Mouse (Mus musculus) heart, postnatal 0 days (tissue): Measurements from ENCODE around the gene Kit. TPM values are rescaled to one million over a fixed set of nuclear protein-coding genes. Genes with fewer than 3 reads are reported as not detected.

Experiments used
- ATAC-seq: fragments of 200-750 bp; cut with Nextera tagmentation; 2 replicates; pipeline ENCODE4 v1.8.0; 2017; ENCODE audit warnings: low read depth, moderate number of reproducible peaks, moderate library complexity; ENCODE audit not compliant: insufficient read depth
- DNase-seq: peaks from one replicate; pipeline ENCODE4 v3.0.0-alpha.2; 2016; ENCODE audit warnings: low spot score
- H3K27ac ChIP-seq: fragments of 300-500 bp; sonication (generic); 2 replicates; pipeline ENCODE4 v1.5.1; 2014; ENCODE audit warnings: low read depth, mild to moderate bottlenecking
- H3K27me3 ChIP-seq: fragments of 300-500 bp; sonication (generic); 2 replicates; pipeline ENCODE4 v1.6.1; 2014; ENCODE audit warnings: low read length, mixed read lengths; ENCODE audit not compliant: control insufficient read depth, insufficient read depth
- H3K36me3 ChIP-seq: fragments of 300-500 bp; sonication (generic); replicated peaks from 2 replicates; pipeline ENCODE4 v1.6.1; 2014; ENCODE audit warnings: low read length, mixed read lengths; ENCODE audit not compliant: control insufficient read depth, insufficient read depth
- H3K4me1 ChIP-seq: fragments of 300-500 bp; sonication (generic); 2 replicates; pipeline ENCODE4 v1.6.1; 2014; ENCODE audit warnings: antibody characterized with exemption; ENCODE audit not compliant: control insufficient read depth, insufficient read depth
- H3K4me2 ChIP-seq: fragments of 300-500 bp; sonication (generic); 2 replicates; pipeline ENCODE4 v1.6.1; 2014; ENCODE audit warnings: low read depth, mild to moderate bottlenecking, low read length, moderate library complexity
- H3K4me3 ChIP-seq: fragments of 300-500 bp; sonication (generic); 2 replicates; pipeline ENCODE4 v1.5.1; 2014; ENCODE audit warnings: low read depth, low read length
- H3K9ac ChIP-seq: fragments of 300-500 bp; sonication (generic); replicated peaks from 2 replicates; pipeline ENCODE4 v1.6.1; 2014; ENCODE audit warnings: low read depth, low read length, mixed read lengths
- H3K9me3 ChIP-seq: fragments of 300-500 bp; sonication (generic); replicated peaks from 2 replicates; pipeline ENCODE4 v1.6.1; 2016; ENCODE audit warnings: low read length; ENCODE audit not compliant: control insufficient read depth
- CTCF ChIP-seq: IDR thresholded peaks from 2 replicates; pipeline ENCODE4 v1.5.1; 2016; ENCODE audit warnings: antibody characterized with exemption, control low read depth, low read depth
- EP300 ChIP-seq: IDR thresholded peaks from 2 replicates; pipeline ENCODE4 v1.6.1; 2016; ENCODE audit warnings: antibody characterized with exemption, low read depth
- WGBS: fragments of 180-500 bp; shearing (Covaris S2); extraction: QIAGEN DNeasy Blood & Tissue Kit; methylation state at CpG from one replicate; pipeline ENCODE4 v1.1.7; 2014; 5-methylcytosine and 5-hydroxymethylcytosine counted together
- polyA plus RNA-seq: library from polyadenylated mRNA; unstranded; fragments of >200 nt; fragmentation: Nextera tagmentation; extraction: Ambion mirVana; gene quantifications from 2 replicates; pipeline ENCODE4 v1.2.1, GENCODE M21; 2015
- total RNA-seq: library from RNA; depleted of rRNA; stranded (reverse); fragments of >200 nt; gene quantifications from 2 replicates; pipeline ENCODE4 v1.2.3, GENCODE M21; 2014; ENCODE audit warnings: low replicate concordance

Kit gene
- total and polyA plus RNA-seq, 2 experiments from 2014 or later, result 4.9 to 14.9 TPM

- peaks cover 30% of the 10 kb centered on the region for H3K27me3 ChIP-seq
- H3K4me1 ChIP-seq, result peaks cover 7% of the 10 kb centered on the region; the same call in 1 of the 2 replicates
- no peak for TF ChIP-seq EP300
- TF ChIP-seq CTCF, result no peak
- ATAC-seq (no peak), DNase-seq (no peak)
- no peaks in the 10 kb centered on the region for H3K9me3 ChIP-seq
- H3K27ac ChIP-seq, result no peak overlapping the region
- no peak overlapping the region for H3K4me3 ChIP-seq
- 77% methylated on average over 5 of the region's 5 CpGs for WGBS
- no peak overlapping the region for H3K9ac ChIP-seq
- H3K36me3 ChIP-seq, result no peaks in the 10 kb centered on the region
- H3K4me2 ChIP-seq, result no peak overlapping the region
Observed at GRCm38 (mm10) chr5:75579244-75579643, 4.5 kb downstream of the Kit start.

- Histone ChIP-seq H3K9ac (no peak overlapping the region), H3K4me3 (no peak overlapping the region), H3K4me2 (no peak overlapping the region), H3K9me3 (no peaks in the 10 kb centered on the region), H3K27ac (no peak overlapping the region), H3K27me3 (peaks cover 26% of the 10 kb centered on the region), H3K4me1 (peaks cover 7% of the 10 kb centered on the region; the same call in 1 of the 2 replicates), H3K36me3 (no peaks in the 10 kb centered on the region)
- ATAC-seq, result no peak
- no peak for TF ChIP-seq EP300
- no peak for TF ChIP-seq CTCF
- no peak for DNase-seq
- WGBS, result 52% methylated on average over 11 of the region's 11 CpGs
Observed at GRCm38 (mm10) chr5:75579646-75580268, 5.0 kb downstream of the Kit start.

GRCm38 (mm10) chr5:75581926-75582325, 7.2 kb downstream of the Kit start:
- H3K9ac ChIP-seq, result no peak overlapping the region
- no peak for TF ChIP-seq CTCF
- TF ChIP-seq EP300, result no peak
- H3K9me3 ChIP-seq, result no peaks in the 10 kb centered on the region
- no peak for ATAC-seq
- H3K27ac ChIP-seq, result no peak overlapping the region
- 45% methylated on average over 7 of the region's 7 CpGs for WGBS
- peaks cover 12% of the 10 kb centered on the region; the same call in 1 of the 2 replicates for H3K27me3 ChIP-seq
- no peaks in the 10 kb centered on the region for H3K36me3 ChIP-seq
- H3K4me3 ChIP-seq, result no peak overlapping the region
- no peaks in the 10 kb centered on the region for H3K4me1 ChIP-seq
- no peak for DNase-seq
- H3K4me2 ChIP-seq, result no peak overlapping the region

GRCm38 (mm10) chr5:75587781-75588180, 13.1 kb downstream of the Kit start:
- Histone ChIP-seq H3K36me3 (no peaks in the 10 kb centered on the region), H3K27me3 (no peaks in the 10 kb centered on the region), H3K27ac (no peak overlapping the region), H3K4me2 (no peak overlapping the region), H3K9ac (no peak overlapping the region), H3K4me3 (no peak overlapping the region), H3K4me1 (no peaks in the 10 kb centered on the region), H3K9me3 (no peaks in the 10 kb centered on the region)
- TF ChIP-seq EP300, result no peak
- no peak for TF ChIP-seq CTCF
- ATAC-seq, result no peak
- WGBS, result 80% methylated on average over 4 of the region's 4 CpGs
- DNase-seq, result no peak

- no peak for DNase-seq
- Histone ChIP-seq H3K27me3 (no peaks in the 10 kb centered on the region), H3K4me2 (no peak overlapping the region), H3K4me3 (no peak overlapping the region), H3K27ac (peak overlapping the region; percentile 3; the same call in 1 of the 2 replicates), H3K9me3 (no peaks in the 10 kb centered on the region), H3K9ac (no peak overlapping the region), H3K4me1 (no peaks in the 10 kb centered on the region), H3K36me3 (no peaks in the 10 kb centered on the region)
- ATAC-seq, result no peak
- TF ChIP-seq CTCF, result no peak
- no peak for TF ChIP-seq EP300
- WGBS, result 75% methylated on average over 15 of the region's 15 CpGs
Observed at GRCm38 (mm10) chr5:75589552-75590346, 15.0 kb downstream of the Kit start.
